Mouse (Mus musculus): ENCODE results near the gene Zfp609. TPM values are rescaled to one million over a fixed set of nuclear protein-coding genes. Genes with fewer than 3 reads are reported as not detected.

Zfp609 gene
- polyA plus RNA-seq, 1 experiment = 10.4 TPM

DNA sequence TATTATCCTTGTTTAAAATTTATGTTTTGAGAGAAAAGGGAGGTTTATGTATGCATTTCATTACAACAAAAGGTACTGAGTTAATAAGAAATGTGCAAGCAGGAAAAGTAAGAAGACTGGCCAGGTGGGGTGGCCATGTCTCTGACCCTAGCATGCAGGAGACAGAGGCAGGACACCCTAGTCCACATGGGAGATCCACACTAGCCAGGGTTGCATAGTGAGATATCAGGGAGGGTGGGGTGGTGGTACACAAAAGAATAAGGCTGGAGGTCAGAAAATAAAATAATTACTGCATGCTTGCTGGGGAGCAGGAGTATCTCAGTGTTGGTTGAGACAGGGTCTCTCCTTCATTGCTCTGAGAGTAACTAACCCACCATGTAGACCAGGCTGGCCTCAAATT is 84.0 kb downstream of the Zfp609 start:
- TF ChIP-seq CTCF (IDR thresholded peaks at IDR 0.05; ENCODE audit: control insufficient read depth, insufficient read depth, insufficient replicate concordance, low read depth, low read length) (no peak), POLR2A (IDR thresholded peaks at IDR 0.05; ENCODE audit: control insufficient read depth, low read depth, low read length) (no peak)
- H3K27me3 ChIP-seq (ENCODE audit: control insufficient read depth, insufficient read depth, low read length) = no peaks in the 10 kb centered on the region
- H3K27ac ChIP-seq (ENCODE audit: control insufficient read depth, insufficient read depth, low read depth, low read length) = no peak overlapping the region
- H3K4me1 ChIP-seq (ENCODE audit: control insufficient read depth, insufficient read depth, low read length) = no peaks in the 10 kb centered on the region
- H3K36me3 ChIP-seq (ENCODE audit: control insufficient read depth, insufficient read depth, low read length) = no peaks in the 10 kb centered on the region
- H3K4me3 ChIP-seq (ENCODE audit: control insufficient read depth, low read depth, low read length) = no peak overlapping the region

DNA sequence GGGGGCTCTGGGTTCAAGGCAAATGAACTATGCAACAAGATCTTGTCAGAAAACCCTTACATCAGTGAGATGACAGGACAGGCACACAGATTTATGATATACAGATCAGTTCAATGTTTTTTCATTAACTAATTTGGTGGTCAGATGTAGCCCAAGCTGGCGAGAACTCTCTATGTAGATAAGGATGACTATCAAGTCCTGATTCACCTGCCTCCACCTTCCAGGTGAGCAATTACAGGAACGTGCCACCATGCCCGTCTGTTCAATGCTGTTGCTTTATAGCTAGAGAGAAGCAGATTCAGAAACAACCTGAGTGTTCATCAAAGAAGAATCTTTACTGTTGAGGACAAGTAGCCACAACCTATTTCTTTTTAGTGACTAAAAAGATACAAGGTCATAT is 84.6 kb downstream of the Zfp609 start:
- Histone ChIP-seq H3K4me3 (ENCODE audit: control insufficient read depth, low read depth, low read length) (no peak overlapping the region), H3K4me1 (ENCODE audit: control insufficient read depth, insufficient read depth, low read length) (no peaks in the 10 kb centered on the region), H3K27ac (ENCODE audit: control insufficient read depth, insufficient read depth, low read depth, low read length) (no peak overlapping the region), H3K36me3 (ENCODE audit: control insufficient read depth, insufficient read depth, low read length) (no peaks in the 10 kb centered on the region), H3K27me3 (ENCODE audit: control insufficient read depth, insufficient read depth, low read length) (no peaks in the 10 kb centered on the region)
- no peak for TF ChIP-seq CTCF (IDR thresholded peaks at IDR 0.05; ENCODE audit: control insufficient read depth, insufficient read depth, insufficient replicate concordance, low read depth, low read length)
- no peak for TF ChIP-seq POLR2A (IDR thresholded peaks at IDR 0.05; ENCODE audit: control insufficient read depth, low read depth, low read length)

DNA sequence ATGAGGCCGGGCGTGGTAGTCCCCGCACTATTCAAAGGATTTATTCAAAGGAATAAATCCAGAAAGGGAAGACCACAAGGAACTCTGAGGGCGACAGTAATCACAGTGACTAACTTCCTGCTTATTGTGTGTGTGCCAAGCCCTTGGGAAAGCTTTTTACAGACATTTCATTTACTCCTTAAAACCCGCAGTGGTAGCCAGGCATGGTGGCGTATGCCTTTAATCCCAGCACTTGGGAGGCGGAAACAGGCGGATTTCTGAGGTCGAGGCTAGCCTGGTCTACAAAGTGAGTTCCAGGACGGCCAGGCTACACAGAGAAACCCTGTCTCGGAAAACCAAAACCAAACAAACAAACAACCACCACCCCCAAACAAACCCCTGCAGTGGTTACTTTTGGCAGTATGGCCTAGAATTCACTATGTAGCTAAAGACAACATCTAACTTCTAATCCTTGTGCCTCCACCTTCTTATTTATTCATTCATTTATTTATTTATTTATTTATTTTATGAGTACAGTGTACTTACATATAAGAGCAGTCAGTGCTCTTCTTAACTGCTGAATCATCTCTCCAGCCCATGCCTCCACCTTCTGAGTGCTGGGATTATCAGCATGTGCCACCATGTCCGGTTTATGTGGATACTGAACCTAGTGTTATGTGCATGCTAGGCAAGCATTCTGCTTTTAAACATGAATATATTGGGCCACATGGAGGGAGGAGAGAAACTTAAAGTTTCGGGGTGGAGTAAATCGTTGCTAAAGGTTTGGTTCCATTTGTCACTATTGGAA is 86.1 kb downstream of the Zfp609 start:
- Histone ChIP-seq H3K4me1 (ENCODE audit: control insufficient read depth, insufficient read depth, low read length) (no peaks in the 10 kb centered on the region), H3K4me3 (ENCODE audit: control insufficient read depth, low read depth, low read length) (no peak overlapping the region), H3K36me3 (ENCODE audit: control insufficient read depth, insufficient read depth, low read length) (no peaks in the 10 kb centered on the region), H3K27me3 (ENCODE audit: control insufficient read depth, insufficient read depth, low read length) (no peaks in the 10 kb centered on the region), H3K27ac (ENCODE audit: control insufficient read depth, insufficient read depth, low read depth, low read length) (no peak overlapping the region)
- no peak for TF ChIP-seq CTCF (IDR thresholded peaks at IDR 0.05; ENCODE audit: control insufficient read depth, insufficient read depth, insufficient replicate concordance, low read depth, low read length)
- no peak for TF ChIP-seq POLR2A (IDR thresholded peaks at IDR 0.05; ENCODE audit: control insufficient read depth, low read depth, low read length)

DNA sequence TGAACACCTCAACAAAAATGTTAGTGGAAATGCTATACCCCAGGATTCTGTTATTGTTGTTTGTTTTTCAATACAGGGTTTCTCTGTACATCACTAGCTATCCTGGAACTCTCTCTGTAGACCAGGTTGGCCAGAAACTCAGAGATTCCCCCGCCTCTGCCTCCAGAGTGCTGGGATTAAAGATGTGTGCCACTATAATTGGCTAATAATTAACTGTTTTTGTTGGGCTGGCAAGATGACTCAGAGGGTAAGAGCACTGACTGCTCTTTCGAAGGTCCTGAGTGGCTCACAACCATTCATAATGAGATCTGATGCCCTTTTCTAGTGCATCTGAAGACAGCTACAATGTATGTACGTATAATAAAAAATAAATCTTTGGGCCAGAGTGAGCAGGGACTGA is 92.4 kb downstream of the Zfp609 start:
- no peaks in the 10 kb centered on the region for H3K4me1 ChIP-seq (ENCODE audit: control insufficient read depth, insufficient read depth, low read length)
- no peaks in the 10 kb centered on the region for H3K27me3 ChIP-seq (ENCODE audit: control insufficient read depth, insufficient read depth, low read length)
- no peak overlapping the region for H3K27ac ChIP-seq (ENCODE audit: control insufficient read depth, insufficient read depth, low read depth, low read length)
- TF ChIP-seq POLR2A (IDR thresholded peaks at IDR 0.05; ENCODE audit: control insufficient read depth, low read depth, low read length) (no peak), CTCF (IDR thresholded peaks at IDR 0.05; ENCODE audit: control insufficient read depth, insufficient read depth, insufficient replicate concordance, low read depth, low read length) (no peak)
- H3K36me3 ChIP-seq (ENCODE audit: control insufficient read depth, insufficient read depth, low read length) = no peaks in the 10 kb centered on the region
- H3K4me3 ChIP-seq (ENCODE audit: control insufficient read depth, low read depth, low read length) = no peak overlapping the region

DNA sequence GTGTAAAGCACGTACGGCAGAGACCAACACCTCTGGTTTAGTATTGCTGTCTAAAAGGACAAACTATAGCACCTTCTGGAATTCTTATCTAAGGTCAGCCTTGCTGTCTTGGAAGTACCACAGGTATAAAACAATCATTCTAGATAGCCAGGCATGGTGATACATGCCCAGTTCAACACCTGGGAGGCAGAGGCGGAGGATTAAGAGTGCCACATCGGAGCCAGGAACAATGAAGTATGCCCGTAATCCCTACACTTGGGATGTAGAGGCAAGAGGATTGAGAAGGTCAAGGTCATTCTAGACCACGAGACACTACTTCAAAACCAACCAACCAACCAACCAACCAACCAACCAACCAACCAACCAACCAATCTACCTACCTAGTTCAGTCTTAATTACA is 98.8 kb downstream of the Zfp609 start:
- no peaks in the 10 kb centered on the region for H3K36me3 ChIP-seq (ENCODE audit: control insufficient read depth, insufficient read depth, low read length)
- no peaks in the 10 kb centered on the region for H3K27me3 ChIP-seq (ENCODE audit: control insufficient read depth, insufficient read depth, low read length)
- H3K4me1 ChIP-seq (ENCODE audit: control insufficient read depth, insufficient read depth, low read length) = no peaks in the 10 kb centered on the region
- H3K4me3 ChIP-seq (ENCODE audit: control insufficient read depth, low read depth, low read length) = no peak overlapping the region
- no peak for TF ChIP-seq CTCF (IDR thresholded peaks at IDR 0.05; ENCODE audit: control insufficient read depth, insufficient read depth, insufficient replicate concordance, low read depth, low read length)
- TF ChIP-seq POLR2A (IDR thresholded peaks at IDR 0.05; ENCODE audit: control insufficient read depth, low read depth, low read length) = no peak
- no peak overlapping the region for H3K27ac ChIP-seq (ENCODE audit: control insufficient read depth, insufficient read depth, low read depth, low read length)

DNA sequence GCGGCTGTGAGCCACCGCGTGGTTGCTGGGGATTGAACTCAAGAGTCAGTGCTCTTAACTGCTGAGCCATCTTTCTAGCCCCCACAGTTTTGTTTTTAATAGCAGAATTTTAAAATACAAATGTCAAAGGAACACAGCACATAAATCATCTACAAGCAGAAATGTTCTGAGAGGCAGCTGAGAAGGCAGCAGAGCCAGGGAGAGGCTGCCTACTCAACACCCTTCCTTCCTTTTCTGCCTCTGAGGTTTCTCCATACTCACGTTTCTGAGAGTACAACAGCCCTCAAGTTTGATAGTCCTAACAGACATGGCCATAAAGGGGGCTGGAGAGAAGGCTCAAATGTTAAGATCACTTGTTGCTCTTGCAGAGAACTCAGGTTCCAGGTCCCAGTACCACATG is 99.9 kb downstream of the Zfp609 start:
- H3K4me3 ChIP-seq (ENCODE audit: control insufficient read depth, low read depth, low read length) = no peak overlapping the region
- H3K4me1 ChIP-seq (ENCODE audit: control insufficient read depth, insufficient read depth, low read length) = no peaks in the 10 kb centered on the region
- H3K36me3 ChIP-seq (ENCODE audit: control insufficient read depth, insufficient read depth, low read length) = no peaks in the 10 kb centered on the region
- no peaks in the 10 kb centered on the region for H3K27me3 ChIP-seq (ENCODE audit: control insufficient read depth, insufficient read depth, low read length)
- no peak overlapping the region for H3K27ac ChIP-seq (ENCODE audit: control insufficient read depth, insufficient read depth, low read depth, low read length)
- TF ChIP-seq POLR2A (IDR thresholded peaks at IDR 0.05; ENCODE audit: control insufficient read depth, low read depth, low read length) = no peak
- TF ChIP-seq CTCF (IDR thresholded peaks at IDR 0.05; ENCODE audit: control insufficient read depth, insufficient read depth, insufficient replicate concordance, low read depth, low read length) = no peak

DNA sequence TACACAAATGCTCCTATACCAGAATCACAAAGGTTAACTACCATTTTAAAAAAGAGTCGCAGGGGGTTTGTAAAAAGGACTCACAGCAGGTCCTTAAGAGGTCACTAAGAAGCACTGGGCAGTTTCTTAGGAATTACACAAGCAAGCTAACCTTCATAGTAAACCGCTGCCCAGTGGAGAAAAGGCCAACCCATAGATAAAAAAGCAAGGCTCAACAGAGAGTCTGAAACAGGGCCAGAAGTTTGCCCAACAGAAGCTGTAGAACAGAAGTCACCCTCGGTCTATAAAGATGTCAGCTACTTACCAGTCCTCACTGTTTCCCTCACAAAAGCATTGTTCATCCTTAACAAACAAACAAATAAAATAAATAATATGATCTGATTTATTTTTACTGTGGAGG is 100.9 kb downstream of the Zfp609 start:
- Histone ChIP-seq H3K27me3 (ENCODE audit: control insufficient read depth, insufficient read depth, low read length) (no peaks in the 10 kb centered on the region), H3K36me3 (ENCODE audit: control insufficient read depth, insufficient read depth, low read length) (no peaks in the 10 kb centered on the region), H3K4me3 (ENCODE audit: control insufficient read depth, low read depth, low read length) (no peak overlapping the region), H3K4me1 (ENCODE audit: control insufficient read depth, insufficient read depth, low read length) (no peaks in the 10 kb centered on the region), H3K27ac (ENCODE audit: control insufficient read depth, insufficient read depth, low read depth, low read length) (no peak overlapping the region)
- TF ChIP-seq CTCF (IDR thresholded peaks at IDR 0.05; ENCODE audit: control insufficient read depth, insufficient read depth, insufficient replicate concordance, low read depth, low read length) = no peak
- no peak for TF ChIP-seq POLR2A (IDR thresholded peaks at IDR 0.05; ENCODE audit: control insufficient read depth, low read depth, low read length)

Measured in testis, adult 2 months (tissue).